Mouse (Mus musculus) kidney, postnatal 36 days (tissue): ENCODE data around the gene Dgat2.

Source experiments
- DNase-seq, 2 experiments: peaks; one replicate each; pipeline ENCODE4 v3.0.0; 2021 to 2022; ENCODE audit warnings: mixed read lengths in 2 of 2

Gene Dgat2

GRCm38 (mm10) chr7:99191411-99191810 lies 8.9 kb upstream of the Dgat2 start:
- DNase-seq: no peak

DNA sequence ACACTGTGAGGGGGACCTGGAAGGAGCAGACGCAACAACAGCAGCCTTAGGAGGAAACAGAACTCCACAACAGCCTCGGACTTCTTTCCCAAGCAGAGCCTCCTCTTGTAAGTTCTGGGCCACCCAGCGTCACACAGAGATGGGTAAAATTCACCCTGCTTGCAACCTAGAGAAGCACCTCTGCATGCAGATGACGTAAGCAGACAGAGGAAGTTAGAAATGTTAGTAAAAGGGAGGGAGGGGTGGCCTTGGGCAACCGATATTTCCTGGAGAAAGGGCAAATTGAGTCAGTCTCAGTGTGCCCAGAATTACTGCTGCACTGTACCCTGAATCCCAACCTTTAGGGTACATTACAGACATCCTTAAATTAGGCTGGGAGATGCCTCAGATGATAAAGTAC lies 7.4 kb upstream of the Dgat2 start:
- DNase-seq: no peak

- DNase-seq: no peak
Observed at GRCm38 (mm10) chr7:99188630-99189029, 6.1 kb upstream of the Dgat2 start.

- no peak for DNase-seq
Observed at GRCm38 (mm10) chr7:99187451-99187850, 4.9 kb upstream of the Dgat2 start.

DNA sequence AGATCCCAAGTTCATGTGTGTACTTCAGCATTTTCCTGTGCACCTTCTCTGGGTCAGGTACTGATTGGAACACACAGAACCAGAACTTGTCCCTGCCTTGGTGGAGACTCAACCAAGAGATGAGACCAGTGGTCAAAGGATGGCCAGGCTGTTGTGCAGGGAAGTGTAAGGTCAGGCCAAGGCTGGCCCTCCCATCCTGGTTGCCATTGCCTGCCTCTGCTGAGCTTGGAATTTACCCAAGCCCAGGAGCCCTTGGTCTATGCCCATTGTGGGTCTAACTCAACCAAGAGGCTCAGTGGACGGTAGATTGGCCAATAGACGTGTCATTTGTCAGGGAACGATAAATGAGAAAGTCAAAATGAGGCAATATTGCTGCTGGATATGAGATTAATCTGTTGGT lies 2.9 kb upstream of the Dgat2 start:
- DNase-seq: no peak

DNA sequence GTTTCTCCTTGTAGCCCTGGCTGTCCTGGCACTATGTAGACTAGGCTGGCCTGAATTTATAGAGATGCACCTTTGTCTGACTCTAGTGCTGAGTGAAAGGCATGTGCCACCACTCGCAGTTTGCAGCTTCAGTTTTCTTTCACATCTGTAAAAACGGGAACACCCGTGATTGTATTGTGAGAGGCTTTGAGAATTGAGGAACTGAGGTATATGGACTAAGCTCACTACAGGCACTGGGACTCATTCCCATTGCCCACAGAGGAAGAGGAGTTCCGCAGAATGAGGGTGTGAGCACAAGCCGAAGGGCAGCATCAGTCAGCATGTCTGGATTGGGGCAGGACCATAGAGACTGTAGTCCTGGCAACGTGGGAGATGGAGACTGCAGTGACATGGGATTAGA lies 1.2 kb upstream of the Dgat2 start:
- peak in 1 of 2 experiments; percentile 2 for DNase-seq

- peak; percentile 68 to 70 for DNase-seq
Observed at GRCm38 (mm10) chr7:99181619-99182431, 694 bp downstream of the Dgat2 start.

GRCm38 (mm10) chr7:99180162-99180561 lies 2.4 kb downstream of the Dgat2 start:
- DNase-seq: no peak

DNA sequence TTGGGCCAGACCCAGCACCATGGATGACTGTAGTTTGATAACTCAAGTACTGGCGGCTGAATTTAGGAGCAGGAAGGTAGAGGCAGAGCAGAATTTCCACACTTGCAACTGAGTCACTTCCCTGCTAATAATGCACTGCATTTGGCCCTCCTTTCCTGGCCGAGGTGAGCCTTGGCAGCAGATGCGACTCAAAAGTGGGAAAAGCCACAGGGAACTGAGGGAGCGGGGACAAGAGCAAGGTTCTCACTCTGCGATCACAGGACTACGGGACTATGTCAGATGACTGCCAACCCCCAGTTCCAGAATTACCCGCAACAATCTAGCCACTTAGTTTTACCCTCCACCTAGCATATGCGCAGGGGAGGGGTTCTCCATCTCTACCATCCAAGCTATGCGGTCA lies 3.2 kb downstream of the Dgat2 start:
- DNase-seq: no peak

GRCm38 (mm10) chr7:99177386-99177785 lies 5.1 kb downstream of the Dgat2 start:
- DNase-seq: no peak

DNA sequence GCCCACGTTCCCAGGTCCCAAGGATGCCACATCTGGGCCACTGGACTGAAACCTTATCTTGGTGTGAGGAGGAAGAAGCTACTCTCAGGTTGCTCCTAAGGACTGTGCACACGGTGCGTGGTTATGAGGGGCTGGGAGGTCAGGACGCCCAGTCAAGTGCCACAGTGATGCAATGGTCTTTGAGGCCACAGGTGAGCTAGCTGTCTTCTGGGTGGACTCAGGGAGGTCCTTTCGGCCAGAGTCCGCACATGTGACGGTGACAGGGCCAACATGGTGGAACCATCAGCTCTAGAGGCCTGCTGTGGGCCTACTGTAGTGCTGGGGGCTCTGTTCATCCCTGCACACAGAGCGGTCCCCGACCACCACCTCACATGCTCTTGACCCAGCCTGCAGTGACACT lies 6.9 kb downstream of the Dgat2 start:
- DNase-seq: no peak

DNA sequence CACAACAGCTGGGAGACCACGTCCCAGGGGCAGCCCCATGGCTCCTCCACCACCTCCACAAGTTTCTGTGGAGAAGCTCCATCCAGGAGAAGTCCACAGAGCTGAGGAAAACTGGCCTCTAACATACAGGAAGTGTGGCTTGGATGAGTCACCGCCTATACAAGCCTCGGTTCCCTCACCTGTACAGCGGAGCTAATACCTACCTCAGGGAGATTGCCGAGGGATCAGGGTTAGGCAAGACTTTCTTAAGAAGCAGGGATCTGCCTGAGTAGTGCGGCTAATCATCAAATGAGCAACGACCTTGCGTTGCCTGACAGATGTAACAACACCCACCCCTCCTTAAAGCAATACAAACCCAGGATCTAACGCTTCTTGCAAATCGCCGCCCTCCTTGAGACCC lies 7.4 kb downstream of the Dgat2 start:
- no peak for DNase-seq

- no peak for DNase-seq
Observed at GRCm38 (mm10) chr7:99174006-99174405, 8.5 kb downstream of the Dgat2 start.

GRCm38 (mm10) chr7:99172898-99173297 lies 9.6 kb downstream of the Dgat2 start:
- DNase-seq: peak in 1 of 2 experiments; percentile 35

GRCm38 (mm10) chr7:99171730-99172463 lies 10.6 kb downstream of the Dgat2 start:
- DNase-seq: peak in 1 of 2 experiments; percentile 39

DNA sequence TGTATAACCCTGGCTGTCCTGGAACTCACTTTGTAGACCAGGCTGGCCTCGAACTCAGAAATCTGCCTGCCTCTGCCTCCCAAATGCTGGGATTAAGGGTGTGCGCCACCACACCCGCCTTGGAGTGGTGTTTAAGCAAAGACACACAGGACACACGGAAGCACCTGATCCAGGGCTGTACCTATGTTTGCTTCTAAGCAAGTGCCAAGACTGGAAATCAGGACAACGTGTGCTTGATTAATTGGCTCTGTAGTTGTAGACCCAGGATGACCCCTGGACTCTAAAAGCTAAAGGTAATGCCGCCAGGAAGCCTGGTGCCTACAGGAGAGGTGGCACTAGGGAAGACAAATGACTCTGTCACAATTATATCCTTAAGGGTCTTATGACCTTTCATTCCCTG lies 12.0 kb downstream of the Dgat2 start:
- no peak for DNase-seq

DNA sequence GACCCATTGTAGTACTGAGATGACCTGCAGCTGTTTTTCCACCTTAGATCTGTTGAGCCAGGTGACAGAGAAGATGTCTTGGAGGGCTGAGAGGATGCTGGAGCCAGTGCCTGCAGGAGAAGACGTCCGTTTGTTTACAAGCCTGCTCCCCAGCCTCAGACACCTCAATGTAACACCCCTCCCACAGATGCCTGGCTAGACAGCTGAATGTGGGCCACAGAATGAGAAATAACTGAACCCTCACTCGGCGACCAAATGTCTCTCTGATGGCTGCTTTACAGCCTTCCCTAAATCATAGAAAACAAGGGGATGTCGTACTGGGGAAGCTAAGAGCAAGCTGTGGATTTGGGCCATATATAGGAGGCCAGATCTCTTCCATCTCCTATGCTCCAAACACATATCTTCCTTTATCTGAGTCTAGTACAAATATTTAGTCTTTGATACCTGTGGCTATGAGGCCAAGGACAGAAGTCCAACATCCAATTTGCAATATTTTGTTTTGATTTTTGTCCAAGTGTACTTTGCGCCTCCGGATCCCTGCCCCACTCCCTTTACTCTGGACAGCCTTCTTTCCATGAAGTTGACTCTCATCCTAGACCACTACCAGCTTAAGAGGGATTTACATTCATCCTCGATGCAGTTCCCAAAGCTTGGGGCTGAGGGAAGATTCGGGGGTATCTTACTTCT lies 12.7 kb downstream of the Dgat2 start:
- DNase-seq: peak in 1 of 2 experiments; percentile 74

DNA sequence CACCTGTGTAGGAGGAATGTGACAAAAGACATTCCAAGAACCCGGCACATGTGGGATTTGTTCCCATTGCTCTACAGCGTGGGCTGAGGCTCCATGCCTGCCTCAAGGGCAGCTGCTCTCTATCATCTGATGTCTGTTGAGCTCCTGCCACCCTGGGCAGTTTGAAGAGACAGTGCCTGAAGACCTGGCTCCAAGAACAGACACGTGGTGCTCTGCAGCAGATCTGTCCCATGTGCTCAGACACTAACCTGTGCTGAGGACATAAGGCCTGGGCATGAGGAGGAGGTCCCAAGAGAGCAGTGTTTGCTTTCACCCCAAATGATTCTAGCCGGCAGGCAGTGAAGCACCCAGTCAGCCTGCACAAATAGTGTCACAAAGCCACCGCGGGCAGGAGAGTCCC lies 13.8 kb downstream of the Dgat2 start:
- no peak for DNase-seq

- peak; percentile 82 to 95 for DNase-seq
Observed at GRCm38 (mm10) chr7:99167939-99168338, 14.6 kb downstream of the Dgat2 start.

DNA sequence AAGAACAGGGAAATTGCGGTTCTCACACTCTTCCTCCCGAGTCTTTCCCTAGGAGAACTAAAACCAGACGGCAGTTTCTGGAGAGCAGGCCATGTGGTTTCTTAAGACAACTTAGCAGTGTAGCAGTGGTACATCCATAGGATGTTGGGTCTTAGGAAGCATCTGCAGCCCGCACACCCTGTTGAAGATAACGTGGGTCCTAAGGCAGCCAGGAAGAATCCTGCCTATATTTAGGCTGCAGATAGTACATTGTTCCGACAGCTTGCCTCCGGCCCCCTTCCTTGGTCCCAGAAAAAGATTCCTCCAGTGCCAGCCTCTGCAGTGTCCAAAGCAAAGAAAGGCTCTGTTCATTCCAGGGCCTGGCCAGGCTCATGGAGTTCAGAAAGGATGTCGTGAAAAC lies 16.4 kb downstream of the Dgat2 start:
- no peak for DNase-seq

DNA sequence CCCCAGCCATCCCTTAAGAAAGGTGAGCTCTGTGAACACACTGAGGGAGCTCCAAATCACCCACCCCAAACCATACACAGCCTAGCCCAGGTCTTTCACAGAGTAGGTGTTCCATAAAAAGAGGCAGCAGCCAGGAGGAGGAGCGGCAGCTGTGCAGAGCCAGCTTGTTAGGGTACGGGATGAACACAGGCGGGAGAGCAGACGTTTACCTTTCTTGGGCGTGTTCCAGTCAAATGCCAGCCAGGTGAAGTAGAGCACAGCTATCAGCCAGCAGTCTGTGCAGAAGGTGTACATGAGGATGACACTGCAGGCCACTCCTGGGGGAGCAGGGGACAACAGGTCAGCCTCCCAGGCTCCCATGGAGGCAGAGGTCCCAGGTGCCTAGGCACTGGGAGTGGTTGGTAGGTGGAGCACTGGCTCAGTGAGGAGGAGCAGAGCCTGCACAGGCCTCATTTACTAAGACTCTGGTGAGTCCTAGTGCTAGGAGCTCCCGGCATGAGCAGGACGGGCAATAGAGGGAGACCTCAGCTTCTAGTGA lies 17.6 kb downstream of the Dgat2 start:
- no peak for DNase-seq

DNA sequence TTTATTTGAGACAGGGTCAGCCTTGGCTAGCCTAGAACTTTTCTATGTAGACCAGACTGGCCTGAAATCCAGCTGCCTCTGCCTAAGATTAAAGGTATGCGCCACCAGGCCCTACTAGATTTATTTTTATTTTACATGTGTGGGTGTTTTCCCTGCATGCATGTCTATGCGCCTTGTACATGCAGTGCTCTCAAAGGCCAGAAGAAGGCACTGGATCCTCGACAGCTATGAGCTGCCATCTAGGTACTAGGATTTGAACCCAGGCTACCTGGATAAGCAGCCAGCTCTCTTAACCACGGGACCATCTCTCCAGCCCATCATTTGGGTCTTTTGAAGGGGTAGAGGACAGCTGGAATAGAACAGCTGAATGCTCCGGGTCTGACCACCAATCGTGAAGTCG lies 20.1 kb downstream of the Dgat2 start:
- no peak for DNase-seq

- no peak for DNase-seq
Observed at GRCm38 (mm10) chr7:99161961-99162360, 20.6 kb downstream of the Dgat2 start.
